Mouse (Mus musculus): Measurements from ENCODE around the gene Syce2. TPM values are rescaled to one million over a fixed set of nuclear protein-coding genes. Genes with fewer than 3 reads are reported as not detected.
A peak's percentile ranks its signal among the peaks of the same experiment; 100 is the strongest.
"Not testable (repeated sequence)": the region's sequence is repeated elsewhere in the genome, so short reads cannot be mapped to it uniquely, and the experiment has no call there.

The Syce2 gene
- polyA plus RNA-seq, 1 experiment from 2014 or later = 49.0 TPM

- not testable (repeated sequence) for H3K27ac ChIP-seq (ENCODE audit: low read length); H3K36me3 ChIP-seq (ENCODE audit: control insufficient read depth, insufficient read depth, low read length); H3K9me3 ChIP-seq (replicated peaks; ENCODE audit: control insufficient read depth, low read length); ATAC-seq (ENCODE audit: insufficient read depth, low FRiP score)
- Histone ChIP-seq H3K4me3 (replicated peaks; ENCODE audit: low read length) (peak overlapping the region; percentile 65), H3K27me3 (ENCODE audit: control insufficient read depth, insufficient read depth, low read length) (peaks cover 18% of the 10 kb centered on the region), H3K4me2 (ENCODE audit: low read depth, low read length) (peak overlapping the region; percentile 96), H3K4me1 (ENCODE audit: control insufficient read depth, insufficient read depth, low read length) (peaks cover 16% of the 10 kb centered on the region), H3K9ac (ENCODE audit: low read length) (peak overlapping the region; percentile 51)
- 24% methylated on average over 6 of the region's 7 CpGs for WGBS
Measured at GRCm38 (mm10) chr8:84907979-84908378, 36.1 kb downstream of the Syce2 start.

DNA sequence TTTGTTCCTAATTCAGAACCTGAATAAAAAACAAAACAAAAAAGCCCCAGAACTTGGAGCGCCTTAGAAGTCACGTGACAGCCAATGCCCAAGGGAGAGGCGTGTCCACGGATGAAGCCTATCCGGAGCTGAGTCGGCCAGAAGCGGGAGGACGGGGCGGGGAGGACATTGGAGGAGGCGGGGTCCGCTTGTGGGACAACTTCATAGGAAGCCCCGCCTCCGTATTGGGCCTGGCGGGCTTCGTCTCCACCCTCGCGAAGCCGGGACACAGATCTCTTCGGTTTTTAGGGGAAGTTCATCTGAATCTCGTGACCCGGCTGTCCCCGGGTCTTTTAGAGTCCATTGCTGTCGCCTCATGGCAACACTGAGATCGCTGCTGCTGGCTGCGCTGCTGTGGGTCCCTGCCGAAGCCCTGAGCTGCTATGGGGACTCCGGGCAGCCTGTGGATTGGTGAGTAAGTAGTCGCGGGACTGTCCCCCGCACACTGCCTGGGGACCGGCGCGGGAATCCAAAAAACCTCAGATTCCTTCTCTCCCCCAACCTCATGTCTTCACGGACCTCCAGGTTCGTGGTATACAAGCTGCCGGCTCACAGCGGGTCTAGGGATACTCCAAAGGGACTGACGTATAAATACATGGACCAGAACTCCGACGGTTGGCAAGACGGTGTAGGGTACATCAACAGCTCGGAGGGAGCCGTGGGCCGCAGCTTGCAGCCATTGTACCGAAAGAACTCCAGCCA is 36.7 kb downstream of the Syce2 start, which contains the start of gene Dnase2a:
Dnase2a (plus strand) TSS at position 140 of the 741 bp plus-strand sequence.
- peak within 1 kb of the TSS; percentile 96 for H3K4me2 ChIP-seq (ENCODE audit: low read depth, low read length)
- WGBS = under 1% methylated on average over 45 of the region's 45 CpGs
- H3K36me3 ChIP-seq (ENCODE audit: control insufficient read depth, insufficient read depth, low read length) = no peaks in the 10 kb centered on the region
- H3K4me3 ChIP-seq (replicated peaks; ENCODE audit: low read length) = peak within 1 kb of the TSS; percentile 65
- peak; percentile 95 for ATAC-seq (ENCODE audit: insufficient read depth, low FRiP score)
- peaks cover 11% of the 10 kb centered on the region for H3K4me1 ChIP-seq (ENCODE audit: control insufficient read depth, insufficient read depth, low read length)
- H3K27me3 ChIP-seq (ENCODE audit: control insufficient read depth, insufficient read depth, low read length) = peaks cover 21% of the 10 kb centered on the region
- H3K9me3 ChIP-seq (replicated peaks; ENCODE audit: control insufficient read depth, low read length) = no peaks in the 10 kb centered on the region
- no peak within 1 kb of the TSS for H3K27ac ChIP-seq (ENCODE audit: low read length)
- peak within 1 kb of the TSS; percentile 79 for H3K9ac ChIP-seq (ENCODE audit: low read length)

- peaks cover 11% of the 10 kb centered on the region for H3K4me1 ChIP-seq (ENCODE audit: control insufficient read depth, insufficient read depth, low read length)
- 46% methylated on average over 20 of the region's 20 CpGs for WGBS
- H3K9ac ChIP-seq (ENCODE audit: low read length) = peak overlapping the region; percentile 79
- H3K9me3 ChIP-seq (replicated peaks; ENCODE audit: control insufficient read depth, low read length) = no peaks in the 10 kb centered on the region
- peaks cover 21% of the 10 kb centered on the region for H3K27me3 ChIP-seq (ENCODE audit: control insufficient read depth, insufficient read depth, low read length)
- peak overlapping the region; percentile 65 for H3K4me3 ChIP-seq (replicated peaks; ENCODE audit: low read length)
- H3K36me3 ChIP-seq (ENCODE audit: control insufficient read depth, insufficient read depth, low read length) = no peaks in the 10 kb centered on the region
- H3K27ac ChIP-seq (ENCODE audit: low read length) = no peak overlapping the region
- ATAC-seq (ENCODE audit: insufficient read depth, low FRiP score) = 0 out of 2 replicates have a peak, but pooled peaks have one; percentile 6
- peak overlapping the region; percentile 96 for H3K4me2 ChIP-seq (ENCODE audit: low read depth, low read length)
Measured at GRCm38 (mm10) chr8:84909162-84909767, 37.4 kb downstream of the Syce2 start.

DNA sequence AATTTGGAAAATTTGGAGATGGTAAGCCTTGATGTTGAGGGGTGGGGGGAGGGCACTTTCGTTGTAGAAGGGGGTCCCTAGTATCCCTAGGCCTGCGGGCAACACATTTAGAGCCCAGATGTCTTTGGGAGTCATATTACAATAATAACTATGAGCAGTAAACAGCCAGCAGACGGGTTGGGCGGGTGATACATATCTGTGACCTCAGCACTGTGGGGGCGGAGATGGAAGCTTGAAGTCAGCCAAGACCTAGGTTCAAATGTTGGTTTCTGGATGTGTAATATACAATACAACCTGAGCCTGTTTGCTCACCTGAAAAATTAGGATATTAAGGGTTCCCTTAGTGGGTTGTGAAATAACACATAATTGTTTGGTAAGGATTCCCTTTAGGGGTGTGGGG is 38.0 kb downstream of the Syce2 start:
- WGBS = 73% methylated on average over 5 of the region's 5 CpGs

DNA sequence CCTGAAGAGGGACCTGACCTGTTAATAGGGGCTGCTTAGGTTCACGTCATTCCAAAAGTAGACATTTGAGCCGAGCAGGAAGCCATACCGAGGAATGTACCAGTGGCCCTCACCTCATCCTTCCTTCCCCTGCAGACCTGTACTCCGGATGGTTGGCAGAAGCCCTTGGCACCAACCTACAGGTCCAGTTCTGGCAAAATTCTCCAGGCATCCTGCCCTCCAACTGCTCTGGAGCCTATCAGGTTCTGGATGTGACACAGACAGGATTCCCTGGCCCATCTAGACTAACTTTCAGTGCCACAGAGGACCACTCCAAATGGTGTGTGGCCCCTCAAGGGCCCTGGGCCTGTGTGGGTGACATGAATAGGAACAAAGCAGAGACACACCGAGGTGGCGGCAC is 38.6 kb downstream of the Syce2 start:
- Histone ChIP-seq H3K9me3 (replicated peaks; ENCODE audit: control insufficient read depth, low read length) (0 out of 2 replicates have a peak, but pooled peaks cover 4% of the 10 kb centered on the region), H3K27ac (ENCODE audit: low read length) (no peak overlapping the region), H3K9ac (ENCODE audit: low read length) (no peak overlapping the region), H3K27me3 (ENCODE audit: control insufficient read depth, insufficient read depth, low read length) (peaks cover 21% of the 10 kb centered on the region), H3K4me1 (ENCODE audit: control insufficient read depth, insufficient read depth, low read length) (peaks cover 11% of the 10 kb centered on the region), H3K4me2 (ENCODE audit: low read depth, low read length) (no peak overlapping the region), H3K4me3 (replicated peaks; ENCODE audit: low read length) (no peak overlapping the region), H3K36me3 (ENCODE audit: control insufficient read depth, insufficient read depth, low read length) (no peaks in the 10 kb centered on the region)
- ATAC-seq (ENCODE audit: insufficient read depth, low FRiP score) = no peak
- 89% methylated on average over 6 of the region's 6 CpGs for WGBS

More for the DNA sequence above, 38.0 kb downstream of the Syce2 start:
- Histone ChIP-seq H3K4me3 (replicated peaks; ENCODE audit: low read length) (no peak overlapping the region), H3K9me3 (replicated peaks; ENCODE audit: control insufficient read depth, low read length) (no peaks in the 10 kb centered on the region), H3K36me3 (ENCODE audit: control insufficient read depth, insufficient read depth, low read length) (no peaks in the 10 kb centered on the region), H3K9ac (ENCODE audit: low read length) (no peak overlapping the region), H3K27ac (ENCODE audit: low read length) (no peak overlapping the region), H3K4me1 (ENCODE audit: control insufficient read depth, insufficient read depth, low read length) (peaks cover 11% of the 10 kb centered on the region), H3K27me3 (ENCODE audit: control insufficient read depth, insufficient read depth, low read length) (peaks cover 21% of the 10 kb centered on the region), H3K4me2 (ENCODE audit: low read depth, low read length) (no peak overlapping the region)
- ATAC-seq (ENCODE audit: insufficient read depth, low FRiP score) = no peak

GRCm38 (mm10) chr8:84911854-84912253 is 39.9 kb downstream of the Syce2 start:
- H3K4me1 ChIP-seq (ENCODE audit: control insufficient read depth, insufficient read depth, low read length) = peaks cover 11% of the 10 kb centered on the region
- H3K4me3 ChIP-seq (replicated peaks; ENCODE audit: low read length) = no peak overlapping the region
- 82% methylated on average over 9 of the region's 9 CpGs for WGBS
- H3K27ac ChIP-seq (ENCODE audit: low read length) = no peak overlapping the region
- H3K9me3 ChIP-seq (replicated peaks; ENCODE audit: control insufficient read depth, low read length) = 0 out of 2 replicates have a peak, but pooled peaks cover 6% of the 10 kb centered on the region
- H3K9ac ChIP-seq (ENCODE audit: low read length) = no peak overlapping the region
- H3K4me2 ChIP-seq (ENCODE audit: low read depth, low read length) = no peak overlapping the region
- peaks cover 21% of the 10 kb centered on the region for H3K27me3 ChIP-seq (ENCODE audit: control insufficient read depth, insufficient read depth, low read length)
- no peak for ATAC-seq (ENCODE audit: insufficient read depth, low FRiP score)
- H3K36me3 ChIP-seq (ENCODE audit: control insufficient read depth, insufficient read depth, low read length) = no peaks in the 10 kb centered on the region; the same call in 1 of the 2 replicates

DNA sequence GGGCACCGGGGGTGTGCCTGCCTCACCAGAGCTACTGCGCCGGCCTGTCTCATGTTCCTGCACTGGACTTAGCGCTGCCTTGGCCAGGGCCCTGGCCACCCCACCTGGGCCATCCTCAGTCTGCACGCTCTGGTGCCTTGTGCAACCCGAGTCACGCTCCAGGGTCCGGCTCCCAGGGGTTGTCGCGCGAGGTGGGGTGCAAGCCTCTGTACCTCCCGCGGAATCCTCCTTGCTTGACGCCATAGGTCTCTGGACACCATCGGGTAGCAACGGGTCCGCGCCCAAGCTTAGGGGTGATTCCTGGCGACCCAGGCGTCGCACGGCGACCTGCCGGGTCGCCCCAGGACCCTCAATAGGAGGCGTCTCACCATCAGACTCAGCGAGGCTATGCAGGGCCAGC is 40.5 kb downstream of the Syce2 start:
- H3K27me3 ChIP-seq (ENCODE audit: control insufficient read depth, insufficient read depth, low read length) = peaks cover 21% of the 10 kb centered on the region

GRCm38 (mm10) chr8:84912895-84913501 is 41.1 kb downstream of the Syce2 start:
- H3K4me2 ChIP-seq (ENCODE audit: low read depth, low read length) = peak overlapping the region; percentile 79
- peak overlapping the region; percentile 53 for H3K4me3 ChIP-seq (replicated peaks; ENCODE audit: low read length)
- ATAC-seq (ENCODE audit: insufficient read depth, low FRiP score) = peak; percentile 70
- H3K9ac ChIP-seq (ENCODE audit: low read length) = peak overlapping the region; percentile 66
- 1% methylated on average over 55 of the region's 55 CpGs for WGBS
- H3K4me1 ChIP-seq (ENCODE audit: control insufficient read depth, insufficient read depth, low read length) = peaks cover 11% of the 10 kb centered on the region
- H3K27ac ChIP-seq (ENCODE audit: low read length) = peak overlapping the region; percentile 14; the same call in 1 of the 2 replicates
- 0 out of 2 replicates have a peak, but pooled peaks cover 6% of the 10 kb centered on the region for H3K9me3 ChIP-seq (replicated peaks; ENCODE audit: control insufficient read depth, low read length)
- no peaks in the 10 kb centered on the region; the same call in 1 of the 2 replicates for H3K36me3 ChIP-seq (ENCODE audit: control insufficient read depth, insufficient read depth, low read length)
- H3K27me3 ChIP-seq (ENCODE audit: control insufficient read depth, insufficient read depth, low read length) = peaks cover 21% of the 10 kb centered on the region

More for the DNA sequence above, 40.5 kb downstream of the Syce2 start:
- H3K27ac ChIP-seq (ENCODE audit: low read length) = no peak overlapping the region
- H3K9me3 ChIP-seq (replicated peaks; ENCODE audit: control insufficient read depth, low read length) = 0 out of 2 replicates have a peak, but pooled peaks cover 6% of the 10 kb centered on the region
- H3K4me1 ChIP-seq (ENCODE audit: control insufficient read depth, insufficient read depth, low read length) = peaks cover 11% of the 10 kb centered on the region
- peak overlapping the region; percentile 53; the same call in 1 of the 2 replicates for H3K4me3 ChIP-seq (replicated peaks; ENCODE audit: low read length)
- no peak for ATAC-seq (ENCODE audit: insufficient read depth, low FRiP score)
- H3K4me2 ChIP-seq (ENCODE audit: low read depth, low read length) = peak overlapping the region; percentile 79
- no peaks in the 10 kb centered on the region; the same call in 1 of the 2 replicates for H3K36me3 ChIP-seq (ENCODE audit: control insufficient read depth, insufficient read depth, low read length)
- 27% methylated on average over 27 of the region's 27 CpGs for WGBS
- H3K9ac ChIP-seq (ENCODE audit: low read length) = peak overlapping the region; percentile 0; the same call in 1 of the 2 replicates

All from stomach, embryonic 16.5 days (tissue).